Mouse (Mus musculus): ENCODE results near the gene Plppr5.

Plppr5 gene

GRCm38 (mm10) chr3:117574529-117575252 lies at the start of gene Plppr5:
Gene Plppr5, plus strand, starts transcription at chr3:117574836.
- DNase-seq (ENCODE audit: low spot score in 2 of 2) = no peak

- DNase-seq (ENCODE audit: low spot score in 2 of 2) = no peak
Observed at GRCm38 (mm10) chr3:117549899-117550298, 24.7 kb upstream of the Plppr5 start.

- no peak for DNase-seq (ENCODE audit: low spot score in 2 of 2)
Observed at GRCm38 (mm10) chr3:117550526-117550925, 24.1 kb upstream of the Plppr5 start.

GRCm38 (mm10) chr3:117556972-117557371 lies 17.7 kb upstream of the Plppr5 start:
- no peak for DNase-seq (ENCODE audit: low spot score in 2 of 2)

- DNase-seq (ENCODE audit: low spot score in 2 of 2) = no peak
Observed at GRCm38 (mm10) chr3:117575253-117575927, 754 bp downstream of the Plppr5 start.

- no peak for DNase-seq (ENCODE audit: low spot score in 2 of 2)
Observed at GRCm38 (mm10) chr3:117575928-117576254, 1.3 kb downstream of the Plppr5 start.

- DNase-seq (ENCODE audit: low spot score in 2 of 2) = no peak
Observed at GRCm38 (mm10) chr3:117577349-117577748, 2.7 kb downstream of the Plppr5 start.

- no peak for DNase-seq (ENCODE audit: low spot score in 2 of 2)
Observed at GRCm38 (mm10) chr3:117582628-117583027, 8.0 kb downstream of the Plppr5 start.

- DNase-seq (ENCODE audit: low spot score in 2 of 2) = no peak
Observed at GRCm38 (mm10) chr3:117602404-117602803, 27.8 kb downstream of the Plppr5 start.

GRCm38 (mm10) chr3:117603458-117603857 lies 28.8 kb downstream of the Plppr5 start:
- DNase-seq (ENCODE audit: low spot score in 2 of 2) = no peak

- no peak for DNase-seq (ENCODE audit: low spot score in 2 of 2)
Observed at GRCm38 (mm10) chr3:117606383-117606782, 31.7 kb downstream of the Plppr5 start.

- no peak for DNase-seq (ENCODE audit: low spot score in 2 of 2)
Observed at GRCm38 (mm10) chr3:117611453-117611852, 36.8 kb downstream of the Plppr5 start.

- DNase-seq (ENCODE audit: low spot score in 2 of 2) = no peak
Observed at GRCm38 (mm10) chr3:117614856-117615255, 40.2 kb downstream of the Plppr5 start.

GRCm38 (mm10) chr3:117625257-117626001 lies 50.8 kb downstream of the Plppr5 start:
- no peak for DNase-seq (ENCODE audit: low spot score in 2 of 2)

- no peak for DNase-seq (ENCODE audit: low spot score in 2 of 2)
Observed at GRCm38 (mm10) chr3:117628799-117629198, 54.2 kb downstream of the Plppr5 start.

GRCm38 (mm10) chr3:117630332-117630731 lies 55.7 kb downstream of the Plppr5 start:
- no peak for DNase-seq (ENCODE audit: low spot score in 2 of 2)

GRCm38 (mm10) chr3:117648612-117649011 lies 74.0 kb downstream of the Plppr5 start:
- DNase-seq (ENCODE audit: low spot score in 2 of 2) = no peak

- no peak for DNase-seq (ENCODE audit: low spot score in 2 of 2)
Observed at GRCm38 (mm10) chr3:117664316-117664715, 89.7 kb downstream of the Plppr5 start.

- no peak for DNase-seq (ENCODE audit: low spot score in 2 of 2)
Observed at GRCm38 (mm10) chr3:117679189-117679588, 104.6 kb downstream of the Plppr5 start.

- no peak for DNase-seq (ENCODE audit: low spot score in 2 of 2)
Observed at GRCm38 (mm10) chr3:117684640-117685039, 110.0 kb downstream of the Plppr5 start.

GRCm38 (mm10) chr3:117686036-117686435 lies 111.4 kb downstream of the Plppr5 start:
- no peak for DNase-seq (ENCODE audit: low spot score in 2 of 2)

- no peak for DNase-seq (ENCODE audit: low spot score in 2 of 2)
Observed at GRCm38 (mm10) chr3:117686648-117687047, 112.0 kb downstream of the Plppr5 start.

- no peak for DNase-seq (ENCODE audit: low spot score in 2 of 2)
Observed at GRCm38 (mm10) chr3:117694736-117695135, 120.1 kb downstream of the Plppr5 start.
